Mouse (Mus musculus) embryo, embryonic 10 days (tissue): ENCODE data around the gene Myl6b.
"Not testable (repeated sequence)": the region's sequence is repeated elsewhere in the genome, so short reads cannot be mapped to it uniquely, and the experiment has no call there.

ENCODE experiments used
- DNase-seq: peaks from one replicate; pipeline ENCODE4 v3.0.0-alpha.2; 2015; ENCODE audit warnings: low spot score

The Myl6b gene

DNA sequence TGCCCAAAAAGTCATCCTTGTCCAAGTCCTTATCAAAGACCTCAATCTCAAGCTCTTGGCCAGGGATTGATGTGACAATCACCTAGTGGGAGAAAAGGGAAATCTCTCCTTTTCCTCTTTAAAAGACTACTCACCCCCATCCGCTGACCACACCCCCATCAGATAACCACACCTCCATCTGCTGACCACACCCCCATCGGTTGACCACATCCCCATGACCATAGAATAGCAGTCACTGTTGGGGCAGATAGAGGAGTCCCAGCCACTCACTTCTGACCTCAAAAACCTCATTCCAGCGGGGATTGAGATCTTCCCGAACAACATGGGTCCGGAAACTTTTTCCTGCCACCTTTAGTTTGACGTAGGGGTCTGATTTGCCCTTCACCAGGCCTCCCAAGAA is 18.2 kb upstream of the Myl6b start:
- no peak for DNase-seq

GRCm38 (mm10) chr10:128516029-128516428 is 17.5 kb upstream of the Myl6b start:
- DNase-seq = no peak

DNA sequence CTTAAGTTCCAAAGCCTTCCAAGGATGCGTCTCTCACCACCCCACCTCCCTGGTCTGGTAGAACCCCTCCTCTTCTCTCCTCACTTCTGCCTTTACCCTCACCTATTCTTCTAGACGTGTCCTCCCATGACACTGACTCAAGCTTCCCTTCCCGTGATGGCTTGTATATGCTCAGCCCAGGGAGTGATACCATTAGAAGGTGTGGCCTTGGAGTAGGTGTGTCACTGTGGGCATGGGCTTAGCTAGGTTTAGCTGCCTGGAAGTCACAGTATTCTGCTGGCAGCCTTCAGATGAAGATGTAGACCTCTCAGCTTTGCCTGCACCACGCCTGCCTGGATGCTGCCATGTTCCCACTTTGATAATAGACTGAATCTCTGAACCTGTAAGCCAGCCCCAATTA is 16.6 kb upstream of the Myl6b start:
- DNase-seq = no peak

- no peak for DNase-seq
These were observed 13.3 kb upstream of the Myl6b start for GRCm38 (mm10) chr10:128511761-128512160.

DNA sequence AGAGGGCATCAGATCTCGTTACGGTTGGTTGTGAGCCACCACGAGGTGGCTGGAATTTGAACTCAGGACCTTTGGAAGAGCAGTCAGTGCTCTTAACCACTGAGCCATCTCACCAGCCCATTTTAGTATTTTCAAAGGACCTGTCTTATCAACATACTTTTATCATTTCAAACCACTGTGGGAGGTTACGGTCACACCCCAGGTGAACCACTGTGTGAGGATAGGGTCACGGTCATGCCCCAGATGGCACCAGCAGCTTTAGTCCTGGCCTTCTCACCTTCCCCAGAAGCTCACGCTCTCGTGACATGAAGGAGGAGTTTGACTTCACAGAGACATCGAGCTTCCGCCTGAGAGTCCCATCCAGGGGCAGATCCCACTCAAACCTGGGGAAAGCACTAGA is 12.7 kb upstream of the Myl6b start:
- DNase-seq = no peak

DNA sequence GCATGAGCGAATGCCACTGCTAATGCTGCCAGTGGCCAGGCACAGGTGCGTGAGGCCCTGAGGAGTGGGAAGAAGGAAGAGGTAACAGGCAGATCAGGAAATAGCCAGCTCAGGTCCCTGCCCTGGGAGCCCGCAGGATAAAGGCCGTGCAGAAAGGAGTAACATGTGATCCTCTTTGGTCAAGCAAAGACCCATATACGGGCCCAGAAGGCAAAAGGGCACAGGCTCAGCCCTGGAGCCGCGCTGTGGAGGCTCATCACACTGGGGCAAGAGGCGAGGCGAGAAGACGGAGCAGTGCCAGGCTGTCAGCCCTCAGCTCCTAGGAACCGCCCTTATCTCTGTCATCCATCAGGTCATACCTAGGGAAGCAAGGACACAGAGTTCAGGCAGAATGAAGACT is 11.8 kb upstream of the Myl6b start:
- DNase-seq = no peak

GRCm38 (mm10) chr10:128509831-128510230 is 11.3 kb upstream of the Myl6b start:
- DNase-seq = no peak

DNA sequence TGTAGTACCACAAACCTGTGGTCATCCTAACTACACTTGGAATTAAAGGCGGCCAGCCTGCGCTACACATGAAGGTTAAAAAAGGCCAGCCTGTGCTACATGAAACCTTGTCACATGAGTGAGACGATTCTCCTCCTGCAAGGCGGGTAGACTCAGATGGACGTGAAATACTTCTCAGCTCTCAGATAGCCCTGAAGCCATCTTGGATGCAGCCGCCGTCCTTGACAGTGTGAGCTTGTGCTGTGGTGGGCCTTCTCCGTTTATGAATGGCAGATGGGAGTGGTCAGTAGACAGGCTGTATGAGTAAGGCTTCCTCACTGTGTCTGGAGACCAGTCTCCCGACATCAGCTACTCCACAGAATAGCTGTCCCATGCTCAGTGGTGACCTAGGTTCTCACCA is 10.7 kb upstream of the Myl6b start:
- DNase-seq = no peak

DNA sequence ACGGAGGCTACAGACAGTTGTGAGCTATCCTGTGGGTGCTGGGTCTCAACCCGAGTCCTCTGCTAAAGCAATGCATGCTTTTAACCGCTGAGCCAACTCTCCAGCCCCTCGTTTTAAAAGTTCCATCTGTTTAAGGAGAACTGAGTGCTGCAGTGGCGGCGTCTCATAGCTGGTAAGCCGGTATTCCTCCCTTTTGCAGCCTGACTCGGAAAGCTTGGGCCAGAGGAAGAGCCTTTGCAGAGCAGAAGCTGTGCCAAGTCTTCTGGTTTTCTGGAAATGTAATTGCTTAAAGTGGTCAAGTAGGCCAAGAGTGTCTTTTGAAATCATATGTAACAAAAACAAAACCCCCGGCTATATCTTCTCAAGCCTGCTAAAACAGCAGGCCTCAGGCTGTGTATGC is 9.8 kb upstream of the Myl6b start:
- no peak for DNase-seq

DNA sequence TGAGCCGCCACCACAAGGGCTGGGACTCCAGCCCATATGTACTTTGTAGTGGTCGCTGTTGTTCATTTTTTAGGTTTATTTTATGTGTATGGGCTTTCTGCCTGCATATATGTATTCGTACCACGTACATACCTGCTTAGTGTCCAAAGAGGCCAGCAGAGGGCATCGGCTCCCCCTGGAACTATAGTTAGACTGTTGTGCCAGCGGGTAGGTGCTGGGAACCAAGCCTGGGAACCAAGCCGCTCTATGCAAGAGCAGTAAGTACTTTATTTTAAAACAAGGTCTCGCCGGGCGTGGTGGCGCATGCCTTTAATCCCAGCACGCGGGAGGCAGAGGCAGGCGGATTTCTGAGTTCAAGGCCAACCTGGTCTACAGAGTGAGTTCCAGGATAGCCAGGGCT is 7.5 kb upstream of the Myl6b start:
- DNase-seq = no peak

DNA sequence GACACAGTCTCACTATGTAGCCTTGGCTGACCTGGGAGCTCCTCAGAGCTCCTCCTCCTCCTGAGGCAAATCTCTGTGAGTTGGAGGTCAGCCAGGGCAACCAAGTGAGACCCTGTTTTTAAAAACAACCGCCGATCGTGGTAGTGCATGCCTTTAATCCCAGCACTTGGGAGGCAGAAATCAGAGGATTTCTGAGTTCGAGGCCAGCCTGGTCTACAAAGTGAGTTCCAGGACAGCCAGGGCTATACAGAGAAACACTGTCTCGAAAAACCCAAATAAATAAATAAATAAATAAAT is 6.8 kb upstream of the Myl6b start:
- DNase-seq = not testable (repeated sequence)

DNA sequence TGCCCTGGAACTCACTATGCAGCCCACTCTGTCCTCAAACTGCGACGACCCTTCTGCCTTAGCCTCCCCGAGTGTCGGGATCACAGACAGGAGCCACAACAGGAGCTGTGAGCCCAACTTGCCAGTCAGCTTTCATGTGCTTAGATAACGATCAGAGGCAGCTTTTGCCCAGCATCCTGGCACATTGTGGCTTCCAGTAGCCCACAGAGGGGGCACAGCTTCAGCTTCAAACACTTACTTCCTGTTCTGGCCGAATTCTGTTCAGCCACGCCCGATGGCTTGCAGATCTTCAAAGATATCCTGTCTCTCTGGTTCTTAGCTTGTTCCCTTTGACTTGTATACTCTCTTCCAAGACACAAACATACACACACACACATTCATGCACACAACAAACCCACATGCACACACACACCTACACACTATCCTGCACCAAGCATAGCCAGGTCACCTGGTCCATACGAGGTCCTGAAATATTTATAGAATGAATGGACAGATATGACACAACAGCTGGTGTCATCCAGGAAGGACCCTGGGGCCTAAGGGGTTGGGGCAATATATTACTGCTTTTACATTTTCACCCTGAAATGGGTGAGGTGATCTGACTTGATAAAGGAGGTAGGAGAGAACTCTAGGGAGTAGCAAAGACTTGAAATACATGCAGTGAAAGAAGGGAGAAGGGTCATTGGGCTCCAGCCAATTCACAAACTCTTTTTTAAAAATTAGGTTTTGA is 6.3 kb upstream of the Myl6b start:
- DNase-seq = no peak

DNA sequence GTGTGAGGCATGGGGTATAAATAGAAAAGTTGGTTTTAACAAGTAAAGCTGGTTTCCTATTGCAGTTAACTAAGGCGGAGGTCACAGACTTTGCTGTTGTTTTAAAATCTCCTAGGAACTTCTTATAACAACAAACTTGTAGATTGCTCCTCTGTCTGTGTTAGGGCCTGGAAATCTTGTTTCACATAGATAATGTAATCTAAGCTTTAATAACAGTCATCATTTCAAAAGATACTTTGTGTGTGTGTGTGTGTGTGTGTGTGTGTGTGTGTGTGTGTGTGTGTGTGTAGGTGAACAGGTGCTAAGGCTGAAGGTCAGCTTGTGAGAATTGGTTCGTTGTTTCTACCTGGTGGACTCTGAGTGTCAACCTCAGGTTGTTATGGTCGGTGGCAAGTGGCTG is 5.5 kb upstream of the Myl6b start:
- DNase-seq = no peak

DNA sequence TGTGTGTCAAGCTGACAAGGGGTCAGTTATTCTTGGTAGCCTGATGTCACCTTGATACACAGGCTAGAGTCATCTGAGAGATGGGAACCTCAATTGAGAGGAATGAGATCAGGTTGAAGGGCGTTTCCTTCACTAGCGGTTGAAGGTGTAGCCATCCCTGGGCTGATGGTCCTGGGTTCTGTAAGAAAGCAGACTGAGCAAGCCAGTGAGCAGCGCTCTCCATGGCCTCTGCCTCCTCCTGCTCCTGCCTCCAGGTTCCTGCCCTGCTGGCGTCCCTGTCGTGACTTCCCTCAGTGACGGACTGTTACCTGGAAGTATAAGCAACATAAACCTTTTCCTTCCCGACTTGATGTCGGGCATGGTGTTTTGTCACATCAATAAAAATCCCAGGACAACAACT is 5.0 kb upstream of the Myl6b start:
- no peak for DNase-seq

GRCm38 (mm10) chr10:128502341-128502740 is 3.9 kb upstream of the Myl6b start:
- DNase-seq = no peak

- peak; percentile 55 for DNase-seq
These were observed 709 bp upstream of the Myl6b start for GRCm38 (mm10) chr10:128499116-128499671.

DNA sequence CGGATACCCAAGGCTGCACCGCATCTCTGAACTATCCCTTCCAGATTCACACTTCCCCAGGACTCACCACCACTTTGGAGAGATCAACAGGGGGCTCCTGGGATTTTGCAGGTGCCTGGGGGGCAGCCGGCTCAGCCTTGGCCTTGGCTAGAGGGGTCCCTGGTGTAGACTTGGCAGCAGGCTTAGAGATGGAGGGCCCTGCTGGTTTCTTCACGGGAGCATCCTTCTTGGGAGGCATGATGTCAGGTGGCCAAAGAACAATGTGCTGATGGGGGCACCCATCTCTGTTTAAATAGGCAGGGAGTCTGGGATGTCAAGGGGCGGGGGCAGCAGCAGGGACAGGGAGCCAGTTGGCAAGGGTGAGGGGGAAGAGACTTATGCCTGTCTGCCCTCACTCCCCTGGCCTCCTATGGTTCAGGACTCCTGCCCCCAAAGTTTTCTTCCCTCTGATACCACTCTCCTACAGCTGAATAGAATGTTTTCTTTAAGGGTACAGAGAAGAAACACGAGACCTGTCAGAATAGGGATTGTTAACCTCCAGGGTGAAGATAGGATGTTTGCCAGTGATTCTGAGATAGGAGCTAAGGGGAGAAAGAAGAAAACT is 1.2 kb downstream of the Myl6b start:
- no peak for DNase-seq

DNA sequence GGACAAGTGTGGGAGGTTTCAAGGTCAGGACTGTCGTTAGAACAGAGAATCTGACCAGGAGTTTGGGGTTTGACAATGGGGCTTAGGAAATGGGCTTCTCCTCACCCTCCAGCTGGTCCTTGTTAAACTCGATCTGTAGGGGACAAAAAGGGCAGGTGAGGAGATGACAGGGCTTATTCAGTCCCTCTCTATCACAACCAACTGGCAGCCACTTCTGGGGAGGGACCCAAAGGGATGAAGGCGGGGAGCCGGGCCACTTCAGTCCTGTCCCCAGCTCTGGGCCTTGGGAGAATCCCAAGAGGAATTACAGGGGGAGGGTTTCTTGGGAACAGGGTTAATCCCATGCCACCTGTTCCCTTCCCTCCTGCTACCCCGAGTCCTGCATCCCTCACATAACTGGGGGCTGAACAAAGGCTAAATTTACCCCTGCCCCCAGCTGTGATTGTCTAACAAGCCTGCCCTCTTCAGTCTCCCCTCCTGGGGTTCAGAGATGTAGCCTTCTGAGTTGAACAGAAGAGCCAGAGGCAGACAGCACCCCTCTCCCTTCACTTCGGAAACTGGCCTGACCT is 1.9 kb downstream of the Myl6b start:
- DNase-seq = no peak

GRCm38 (mm10) chr10:128495903-128496302 is 2.6 kb downstream of the Myl6b start:
- DNase-seq = no peak

GRCm38 (mm10) chr10:128495270-128495669 is 3.2 kb downstream of the Myl6b start:
- no peak for DNase-seq

DNA sequence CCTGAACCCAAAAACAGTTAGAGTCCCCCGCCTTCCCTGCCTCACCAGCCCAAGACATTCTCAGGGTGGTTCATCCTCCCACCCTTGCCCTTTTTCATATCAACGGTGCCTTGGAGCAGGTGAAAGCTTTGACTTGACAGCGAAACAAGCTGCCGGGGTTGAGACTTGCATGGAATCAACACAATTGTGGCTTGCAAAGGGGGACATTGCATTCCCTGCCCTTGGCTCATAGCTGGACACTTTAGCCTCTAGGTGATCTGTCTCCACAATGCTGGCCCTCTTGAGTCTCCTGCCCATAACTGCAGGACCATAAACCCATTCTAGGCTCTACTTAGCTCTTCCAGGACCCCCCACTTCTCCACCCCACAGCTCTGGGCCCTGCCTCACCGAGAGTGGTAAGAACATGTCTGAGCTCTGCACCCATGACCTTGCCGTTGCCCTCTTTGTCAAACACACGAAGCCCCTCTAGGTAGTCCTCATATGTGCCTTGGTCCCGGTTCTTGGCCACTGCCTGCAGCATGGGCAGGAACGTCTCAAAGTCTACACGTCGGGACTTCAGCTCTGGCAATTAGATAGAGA is 3.7 kb downstream of the Myl6b start:
- DNase-seq = no peak

DNA sequence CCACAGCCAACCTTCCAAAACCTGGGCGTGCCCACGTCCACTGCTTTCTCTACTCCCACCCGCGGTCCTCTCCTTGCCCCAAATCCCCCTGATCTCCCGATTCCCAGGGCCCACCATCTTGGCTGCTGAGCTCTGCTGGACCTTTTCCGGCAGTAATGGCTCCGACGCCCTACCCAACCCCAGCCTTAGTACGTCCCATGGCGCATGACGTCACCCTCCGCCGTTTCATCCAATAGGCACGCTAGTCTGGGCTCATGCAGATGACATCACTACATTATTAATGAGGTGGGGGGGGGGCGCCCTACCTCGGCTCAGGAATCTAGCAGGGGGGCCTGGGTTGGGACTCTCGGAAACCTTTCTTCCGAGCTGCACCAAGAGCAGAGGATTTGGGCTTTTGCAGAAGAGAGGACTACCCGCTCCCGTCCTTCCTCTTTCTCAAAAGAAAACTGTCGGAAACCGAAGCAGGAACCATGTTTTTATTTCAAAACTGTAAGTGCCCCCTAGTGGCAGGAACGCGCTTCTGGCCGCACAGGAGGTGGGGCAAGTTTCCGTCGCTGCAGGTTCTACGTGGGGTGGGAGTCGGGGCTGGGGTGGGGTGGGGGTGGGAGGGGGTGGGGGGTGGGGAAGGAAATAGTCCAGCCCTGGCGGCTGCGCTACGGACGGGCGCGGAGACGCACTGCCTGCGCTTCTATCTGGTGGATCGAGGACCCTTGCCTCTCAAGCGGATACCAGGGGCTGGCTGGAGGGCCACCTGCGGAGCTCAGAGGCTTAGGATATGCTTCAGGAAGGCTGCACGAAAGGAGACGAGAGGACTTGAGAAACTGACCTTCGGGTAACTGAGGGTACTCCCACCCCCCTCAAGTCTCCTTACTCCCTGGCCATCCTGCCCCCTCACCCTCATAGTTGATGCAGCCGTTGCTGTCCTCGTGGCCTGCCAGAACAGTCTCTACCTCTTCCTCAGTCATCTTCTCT is 4.5 kb downstream of the Myl6b start, which contains the start of gene Myl6:
Gene Myl6, minus strand, starts transcription at position 451 of the 972 bp plus-strand sequence.
- DNase-seq = peak; percentile 100
